Mouse (Mus musculus) small intestine, adult 2 months (tissue): ENCODE measurements around the gene Slc7a1.

Experiments
- CTCF ChIP-seq: fragments of 200-500 bp; IDR thresholded peaks from 2 replicates; pipeline ENCODE4 v1.5.1; 2012; ENCODE audit warnings: low read depth, mild to moderate bottlenecking, control low read depth, inconsistent platforms, low read length, moderate library complexity, mixed read lengths; ENCODE audit not compliant: insufficient replicate concordance, insufficient read length; ENCODE audit errors: extremely low read depth
- POLR2A ChIP-seq: fragments of 200-500 bp; IDR thresholded peaks from 2 replicates; pipeline ENCODE4 v1.6.1; 2012; ENCODE audit warnings: low read depth, mild to moderate bottlenecking, control low read depth, inconsistent platforms, low read length, moderate library complexity

GRCm38 (mm10) chr5:148293346-148293745 lies 106.4 kb downstream of the Slc7a1 start:
- TF ChIP-seq POLR2A (no peak), CTCF (peak; percentile 43; the same call in 1 of the 2 replicates)
